Mouse (Mus musculus): Measurements from ENCODE around the gene 6030452D12Rik.

6030452D12Rik gene

DNA sequence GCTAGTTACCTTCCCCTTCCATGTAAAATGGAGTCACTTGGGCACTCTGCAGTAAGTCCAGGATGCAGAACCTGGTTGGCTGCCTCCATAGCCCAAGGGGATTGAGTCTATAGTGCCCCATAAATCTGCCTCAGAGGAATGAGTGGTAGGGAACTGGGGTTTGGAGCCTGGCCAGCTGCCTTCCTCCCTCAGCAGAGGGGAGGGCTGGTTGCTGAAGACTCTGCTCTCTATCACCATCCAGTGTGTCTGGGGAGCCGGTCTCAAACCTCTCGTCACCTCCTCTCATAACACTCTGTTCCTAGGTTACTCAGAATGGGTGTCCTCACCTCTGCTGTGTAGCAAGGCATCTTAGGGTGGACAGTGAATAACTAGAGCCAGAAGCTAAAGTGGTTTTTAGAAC, 16.3 kb downstream of the 6030452D12Rik start:
- no peak for DNase-seq (ENCODE audit: low read depth, low spot score)

DNA sequence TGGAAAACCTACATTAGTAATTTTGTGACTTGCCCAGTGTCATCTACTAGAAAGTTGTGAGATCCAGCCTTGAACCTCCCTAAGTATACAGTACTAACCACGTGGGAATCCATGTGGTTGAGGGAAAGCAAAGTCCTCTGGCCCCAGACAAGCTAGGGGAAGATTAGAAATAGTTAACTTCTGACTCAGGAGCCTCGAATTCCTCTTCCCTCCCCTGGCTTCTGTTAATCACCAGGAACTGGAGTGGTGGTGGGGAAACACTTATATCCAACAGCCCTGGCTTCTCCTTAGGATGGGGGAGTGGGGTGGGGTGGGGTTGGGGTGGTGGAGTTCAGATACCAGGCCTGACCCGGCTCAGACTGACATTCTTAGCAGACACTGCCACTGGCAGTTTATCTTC, 18.4 kb downstream of the 6030452D12Rik start:
- no peak for DNase-seq (ENCODE audit: low read depth, low spot score)

DNA sequence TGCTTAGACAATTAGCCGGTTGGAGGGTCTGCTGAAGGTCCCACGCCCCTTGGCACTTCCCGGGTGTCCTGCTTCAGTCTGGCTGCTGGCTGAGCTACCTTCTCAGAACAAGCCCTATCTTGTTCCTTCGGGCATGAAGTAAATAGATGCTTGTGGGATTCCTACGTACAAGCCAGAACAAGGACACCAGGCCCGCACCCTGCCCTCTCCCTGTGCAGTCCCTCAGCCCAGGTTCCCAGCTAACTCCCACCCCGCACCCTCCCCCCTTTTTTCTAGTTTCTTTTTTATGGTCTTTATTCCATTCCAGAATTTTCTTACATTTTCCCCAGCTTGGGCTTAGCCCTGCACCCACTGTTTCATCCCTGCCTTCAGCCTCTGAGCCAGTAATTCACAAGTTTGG, 20.3 kb downstream of the 6030452D12Rik start:
- no peak for DNase-seq (ENCODE audit: low read depth, low spot score)

DNA sequence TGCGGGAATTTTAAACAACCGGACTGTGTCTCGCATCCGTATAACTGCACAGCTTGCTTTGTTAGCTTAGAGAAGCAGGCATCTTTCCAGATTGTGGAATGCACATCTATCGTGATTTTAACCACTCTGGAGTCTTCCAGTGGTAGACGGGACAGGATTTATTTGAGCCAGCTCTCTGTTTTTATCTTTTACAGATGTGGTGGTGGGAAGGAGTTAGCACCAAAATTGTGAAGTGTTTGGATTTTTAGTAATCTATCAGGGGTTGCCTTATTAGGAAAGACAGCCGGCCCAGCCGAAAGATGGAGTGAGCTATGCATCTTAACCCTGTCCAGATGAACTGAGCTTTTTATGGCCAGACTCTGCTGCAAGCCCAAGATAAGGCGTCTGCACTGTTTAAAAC, 21.5 kb downstream of the 6030452D12Rik start:
- DNase-seq (ENCODE audit: low read depth, low spot score) = no peak

DNA sequence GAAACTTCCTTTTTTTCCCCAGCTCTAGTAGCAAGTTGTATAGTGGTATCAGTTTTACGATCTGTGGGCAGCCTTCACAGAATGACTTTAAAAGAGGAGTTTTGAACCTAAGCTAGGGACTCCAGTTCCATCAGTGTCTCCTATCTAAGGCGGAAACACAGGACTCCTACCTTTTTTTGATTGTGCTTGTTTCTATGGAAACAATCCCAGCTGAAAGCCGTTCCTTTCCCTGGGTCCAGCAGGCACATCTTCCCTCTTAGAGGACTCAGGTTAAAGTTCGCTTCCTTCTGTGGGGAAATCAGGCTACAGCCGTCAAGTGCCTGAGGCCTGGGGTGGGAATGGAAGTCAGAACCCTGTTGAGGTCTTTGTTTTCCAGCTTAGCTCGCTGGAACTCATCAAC, 26.4 kb downstream of the 6030452D12Rik start:
- no peak for DNase-seq (ENCODE audit: low read depth, low spot score)

DNA sequence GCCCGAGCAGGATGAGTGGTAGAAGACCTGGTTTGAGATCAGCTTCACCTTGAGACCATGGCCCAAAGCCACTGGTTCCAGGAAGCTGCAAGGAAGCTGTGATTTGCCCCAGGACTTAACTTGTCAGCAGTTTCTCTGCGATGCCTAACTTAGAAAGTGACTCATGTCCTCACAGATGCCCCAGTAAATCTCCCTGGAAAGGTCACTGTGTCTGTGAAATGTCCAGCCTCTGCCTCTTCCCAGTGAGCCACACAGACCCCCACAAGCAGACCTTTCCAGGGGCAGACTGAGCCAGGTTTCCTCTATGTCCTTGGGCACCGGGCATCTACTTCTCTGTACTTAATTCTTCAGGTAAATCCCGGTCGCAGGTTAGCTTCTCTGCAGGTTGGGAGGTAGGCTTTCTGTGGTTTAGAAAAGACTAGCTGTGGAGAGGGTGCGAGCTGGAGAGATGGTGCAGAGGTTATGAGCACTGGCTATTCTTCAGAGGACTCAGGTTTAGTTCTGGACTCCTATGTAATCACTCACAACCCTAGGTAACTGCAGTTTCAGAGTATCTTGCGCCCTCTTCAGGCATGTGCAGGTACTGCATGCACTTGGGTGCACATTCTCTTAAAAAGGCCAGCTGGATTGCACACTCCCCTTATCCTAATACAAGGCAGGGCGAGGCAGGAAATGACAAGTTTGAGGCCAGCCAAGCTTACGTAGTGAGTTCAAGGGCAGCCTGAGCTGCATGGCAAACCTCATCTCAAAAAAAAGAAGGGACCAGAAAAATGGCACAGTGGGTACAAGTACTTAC, 27.1 kb downstream of the 6030452D12Rik start:
- DNase-seq (ENCODE audit: low read depth, low spot score) = no peak

DNA sequence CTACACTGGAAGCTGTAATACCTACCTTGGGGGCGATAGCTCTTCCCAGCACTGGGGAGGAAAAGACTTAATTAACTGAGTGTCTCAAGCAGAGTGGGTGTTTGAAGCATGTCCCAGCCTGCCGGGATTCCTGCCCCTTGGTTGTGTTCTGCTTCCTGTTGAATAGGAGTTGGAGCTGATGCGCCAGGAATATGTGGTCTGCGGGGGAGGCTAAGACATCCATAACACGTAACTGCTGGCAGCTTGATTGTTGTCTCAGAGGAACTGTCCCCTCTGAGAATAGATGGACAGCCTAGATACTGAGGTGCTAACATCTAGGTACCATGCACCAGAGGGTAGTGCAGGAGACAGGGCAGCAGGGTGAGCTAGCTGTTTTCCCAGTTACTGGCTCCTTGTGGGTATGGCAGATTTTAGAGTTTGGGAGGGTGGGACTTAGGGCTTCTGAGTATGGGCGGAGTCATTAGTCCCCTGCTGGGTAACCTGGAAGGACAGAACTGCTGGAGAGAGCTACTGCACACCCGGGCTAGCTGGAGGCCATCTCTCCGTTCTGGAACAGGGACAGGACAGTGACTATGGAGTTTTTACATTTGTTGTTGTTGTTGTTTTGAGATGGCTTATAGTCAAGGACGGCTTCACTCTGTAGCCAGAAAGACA, 28.4 kb downstream of the 6030452D12Rik start:
- DNase-seq (ENCODE audit: low read depth, low spot score) = no peak

DNA sequence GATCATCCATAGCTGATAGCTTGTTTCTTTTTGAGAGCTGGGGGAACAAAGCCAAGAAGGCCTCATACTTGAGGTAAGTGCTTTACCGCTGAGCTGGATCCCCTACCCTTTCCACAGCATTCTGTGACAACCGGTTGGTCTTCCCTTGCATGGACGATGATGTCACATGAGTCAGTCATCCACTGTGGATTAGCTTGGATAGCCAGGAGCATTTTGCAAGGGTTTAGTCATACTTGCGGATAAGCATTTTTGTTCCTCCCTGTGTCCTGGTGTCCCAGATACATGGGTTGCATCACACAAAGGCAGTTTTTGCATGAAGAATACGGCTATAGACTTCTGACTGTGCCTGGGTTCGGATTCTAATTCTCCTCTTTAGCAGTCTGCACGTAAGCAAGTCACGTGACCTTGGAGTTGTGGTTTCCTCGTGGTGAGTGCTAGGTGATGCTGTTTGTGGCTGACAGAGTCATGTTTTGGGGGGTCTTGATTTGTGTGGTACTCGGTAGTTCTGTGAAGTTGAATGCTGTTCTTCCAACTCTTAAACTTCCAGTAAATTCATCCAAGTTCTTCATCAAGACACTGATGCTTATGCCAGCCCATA, 29.7 kb downstream of the 6030452D12Rik start:
- DNase-seq (ENCODE audit: low read depth, low spot score) = no peak

DNA sequence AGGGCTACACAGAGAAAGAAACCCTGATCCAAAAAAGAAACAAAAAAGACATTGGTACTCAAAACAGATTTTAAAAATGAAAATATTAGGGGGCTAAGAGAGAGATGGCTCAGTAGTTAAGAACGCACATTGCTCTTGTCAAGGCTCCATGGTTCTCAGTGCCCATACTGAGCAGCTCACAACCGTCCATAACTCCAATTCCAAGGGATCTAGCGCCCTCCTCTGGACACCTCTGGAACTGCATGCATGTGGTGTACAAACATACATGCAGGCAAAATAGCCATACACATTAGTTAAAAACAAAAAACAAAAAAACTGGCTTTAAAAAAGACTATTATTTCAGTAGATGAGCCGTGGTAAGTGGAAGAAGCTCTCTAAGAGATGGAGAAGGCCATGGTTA, 30.2 kb downstream of the 6030452D12Rik start:
- no peak for DNase-seq (ENCODE audit: low read depth, low spot score)

DNA sequence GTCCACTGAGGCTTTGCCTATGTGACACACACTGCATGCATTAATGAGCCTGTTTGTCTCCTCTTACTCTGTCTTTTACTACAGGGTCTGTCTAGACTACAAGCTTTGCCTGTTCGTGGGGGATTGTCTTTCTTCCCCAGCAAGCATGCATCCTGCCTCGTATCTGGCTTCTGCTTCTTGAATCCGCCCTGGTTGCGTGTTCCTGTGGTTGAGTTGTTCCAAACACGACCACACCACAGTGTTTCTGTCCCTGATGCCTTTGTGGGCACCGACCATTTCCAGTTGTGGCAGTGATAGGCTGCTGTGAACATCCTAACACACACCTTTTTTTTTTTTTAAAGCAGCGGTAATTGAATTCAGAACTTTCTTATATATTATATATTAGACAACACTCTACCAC, 33.4 kb downstream of the 6030452D12Rik start:
- no peak for DNase-seq (ENCODE audit: low read depth, low spot score)

DNA sequence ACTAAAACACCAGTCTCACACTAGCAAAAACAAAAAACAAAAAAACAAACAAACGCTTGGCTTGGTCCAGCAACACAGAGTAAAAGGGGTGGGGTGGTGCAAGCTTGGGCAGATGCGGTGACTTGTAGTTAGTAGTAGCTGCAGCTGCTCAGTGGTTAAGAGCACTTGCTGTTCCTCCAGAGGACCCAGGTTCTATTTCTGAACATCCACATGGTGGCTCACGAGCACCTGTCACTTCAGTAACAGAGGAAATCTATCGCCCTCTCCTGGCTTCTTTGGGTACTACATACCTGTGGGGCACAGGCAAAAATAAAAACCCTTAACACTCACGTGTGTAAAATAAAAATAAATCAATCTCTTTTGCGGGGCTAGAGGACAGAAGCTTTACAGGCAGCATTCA, 34.1 kb downstream of the 6030452D12Rik start:
- DNase-seq (ENCODE audit: low read depth, low spot score) = no peak

DNA sequence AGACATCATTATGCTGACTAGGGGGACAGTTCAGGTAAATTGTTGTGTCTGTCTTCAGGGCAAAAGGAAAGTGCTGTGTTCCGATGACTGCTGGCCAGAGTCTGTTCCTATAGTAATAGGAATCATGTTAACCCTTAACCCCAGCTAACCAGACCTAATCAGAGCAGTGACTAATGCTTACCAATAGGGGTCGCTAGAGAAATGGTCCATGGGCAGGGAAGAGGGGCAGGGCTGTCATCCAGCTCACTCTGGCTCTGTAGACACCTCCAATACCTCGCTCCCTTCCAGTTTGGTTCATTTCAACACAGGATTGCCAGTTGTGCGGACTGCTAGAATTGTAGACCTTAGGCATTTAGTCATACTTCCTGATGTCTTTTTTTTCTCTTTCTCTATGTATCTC, 35.1 kb downstream of the 6030452D12Rik start:
- no peak for DNase-seq (ENCODE audit: low read depth, low spot score)

DNA sequence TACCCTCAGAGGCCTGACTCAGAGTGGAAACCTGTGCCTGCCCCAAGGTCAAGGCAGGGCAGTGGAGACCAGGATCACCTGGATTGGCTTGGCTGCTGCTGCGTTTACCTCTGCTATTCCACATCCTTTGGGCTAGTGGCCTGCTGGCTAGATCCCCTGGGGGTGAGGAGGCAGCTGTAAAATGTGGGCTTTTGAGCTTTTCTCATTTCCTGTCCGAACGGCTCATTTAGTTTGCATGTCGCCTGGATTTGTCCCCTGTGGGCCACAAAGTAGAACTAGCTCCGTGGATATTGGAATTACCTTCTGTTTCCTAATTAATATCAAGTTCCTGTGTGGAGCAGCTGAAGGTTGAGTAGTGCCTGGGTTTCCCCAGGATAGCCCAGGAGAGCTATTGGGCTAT, 38.9 kb downstream of the 6030452D12Rik start:
- no peak for DNase-seq (ENCODE audit: low read depth, low spot score)

DNA sequence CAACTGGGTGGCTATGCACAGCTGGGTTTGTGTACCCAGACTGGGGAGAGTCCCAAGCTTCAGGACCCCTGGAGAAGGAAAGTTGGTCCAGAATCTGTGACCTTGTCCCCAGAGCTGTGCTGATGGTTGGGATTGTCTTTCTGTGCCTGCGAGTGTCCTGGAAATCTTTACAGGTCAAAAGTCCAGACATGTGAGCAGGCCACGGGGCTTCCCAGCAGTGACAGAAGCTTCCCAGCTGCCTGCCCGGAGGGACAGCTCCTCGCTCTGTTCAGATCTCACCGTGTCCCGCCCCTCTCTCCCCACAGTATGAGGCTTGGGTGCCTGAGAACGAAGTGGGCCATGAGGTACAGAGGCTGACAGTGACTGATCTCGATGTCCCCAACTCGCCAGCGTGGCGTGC, 40.7 kb downstream of the 6030452D12Rik start:
- no peak for DNase-seq (ENCODE audit: low read depth, low spot score)

DNA sequence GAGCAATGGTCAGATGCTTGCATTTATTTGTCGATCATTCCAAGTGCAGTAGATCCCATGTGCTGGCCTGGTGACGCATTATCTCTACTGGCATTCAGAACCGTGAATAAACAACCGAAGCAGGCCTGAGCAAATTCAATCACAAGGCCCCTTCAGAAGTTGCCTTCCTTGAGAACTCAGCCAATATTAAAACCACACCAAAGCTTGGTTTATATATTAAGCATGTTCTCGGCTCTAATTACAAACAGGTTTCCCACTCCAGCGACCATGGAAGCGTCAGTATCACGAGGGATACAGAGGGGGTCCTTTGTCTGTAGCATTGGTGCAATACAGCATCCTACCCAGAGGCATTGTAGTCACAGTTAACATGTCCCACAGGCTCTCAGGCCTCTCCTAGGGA, 42.7 kb downstream of the 6030452D12Rik start:
- no peak for DNase-seq (ENCODE audit: low read depth, low spot score)

DNA sequence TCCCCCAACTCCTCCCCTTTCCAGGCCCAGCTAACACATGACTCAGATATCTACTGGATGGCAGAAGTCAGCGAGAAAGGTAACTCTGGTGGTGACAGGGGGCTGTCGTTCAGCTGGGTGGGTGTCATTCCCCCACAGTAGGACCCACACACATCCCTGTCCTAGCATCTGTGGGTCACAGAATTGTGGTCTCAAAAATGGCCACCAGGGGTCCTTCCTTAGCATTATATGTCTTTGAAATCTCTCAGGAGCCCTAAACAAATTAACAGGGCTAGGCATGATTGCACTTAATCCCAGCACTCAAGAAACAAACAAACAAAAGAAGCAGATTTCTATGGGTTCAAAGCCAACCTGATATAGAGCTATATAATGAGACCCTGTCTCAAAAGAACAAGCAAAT, 44.8 kb downstream of the 6030452D12Rik start:
- DNase-seq (ENCODE audit: low read depth, low spot score) = no peak

DNA sequence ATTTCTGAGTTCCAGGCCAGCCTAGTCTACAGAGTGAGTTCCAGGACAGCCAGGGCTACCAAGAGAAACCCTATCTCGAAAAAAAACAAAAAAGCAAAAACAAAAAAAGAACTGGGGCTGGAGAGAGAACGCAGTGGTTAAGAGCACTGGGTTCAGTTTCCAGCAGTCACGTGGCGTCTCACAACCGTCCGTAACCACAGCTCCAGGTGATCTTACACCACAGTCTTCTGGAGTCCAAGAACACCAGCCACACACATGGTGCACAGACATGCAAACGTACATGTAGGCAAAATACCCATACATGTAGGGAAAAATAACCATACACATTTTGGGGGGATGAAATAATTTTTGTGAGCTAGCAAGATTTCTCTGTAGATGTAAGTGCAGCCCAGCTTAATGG, 46.4 kb downstream of the 6030452D12Rik start:
- no peak for DNase-seq (ENCODE audit: low read depth, low spot score)

DNA sequence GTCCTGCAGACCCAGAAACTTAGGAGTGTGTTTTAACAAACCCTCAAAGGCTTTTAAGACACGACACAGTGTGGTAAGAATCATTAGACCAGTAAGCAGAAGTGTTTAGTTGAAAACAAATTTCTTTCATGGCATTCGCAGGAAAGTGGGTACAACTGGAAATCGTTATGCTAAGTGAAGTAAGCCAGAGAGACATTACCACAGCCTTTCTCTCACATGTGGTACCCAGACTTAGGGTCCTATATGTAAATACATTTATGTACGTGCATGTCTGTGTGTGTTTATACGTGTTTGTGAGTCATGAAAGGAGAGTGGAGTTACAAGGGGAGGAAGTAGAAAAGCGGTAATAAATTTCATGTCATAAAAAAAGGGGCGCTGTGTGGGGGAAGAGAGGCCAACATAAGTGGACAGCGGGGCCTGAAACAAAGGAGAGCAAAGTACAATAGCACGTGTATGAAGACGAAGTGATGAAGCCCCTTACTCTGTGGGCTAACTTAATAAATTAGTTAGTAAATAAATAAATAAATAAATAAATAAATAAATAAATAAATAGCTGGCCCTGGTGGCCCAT, 48.1 kb downstream of the 6030452D12Rik start:
- no peak for DNase-seq (ENCODE audit: low read depth, low spot score)

DNA sequence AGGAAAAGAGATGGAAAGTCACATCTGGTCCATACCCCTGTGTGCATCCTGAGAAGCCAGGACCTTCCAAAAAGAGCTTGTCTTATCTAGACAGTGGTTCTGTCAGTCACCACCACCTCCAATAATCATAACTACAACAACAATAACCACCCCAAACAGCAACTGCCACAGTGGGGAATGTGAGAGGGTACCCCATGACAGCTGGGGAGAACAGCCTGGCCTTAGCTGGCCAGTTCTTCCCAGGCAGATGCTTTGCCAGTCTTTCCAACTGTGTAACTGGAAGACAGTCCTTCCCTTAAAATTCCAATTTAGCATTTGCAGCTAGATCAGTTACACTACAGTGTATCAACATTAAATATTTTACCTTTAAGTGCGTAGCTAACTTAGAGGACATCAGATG, 50.6 kb downstream of the 6030452D12Rik start:
- DNase-seq (ENCODE audit: low read depth, low spot score) = no peak

DNA sequence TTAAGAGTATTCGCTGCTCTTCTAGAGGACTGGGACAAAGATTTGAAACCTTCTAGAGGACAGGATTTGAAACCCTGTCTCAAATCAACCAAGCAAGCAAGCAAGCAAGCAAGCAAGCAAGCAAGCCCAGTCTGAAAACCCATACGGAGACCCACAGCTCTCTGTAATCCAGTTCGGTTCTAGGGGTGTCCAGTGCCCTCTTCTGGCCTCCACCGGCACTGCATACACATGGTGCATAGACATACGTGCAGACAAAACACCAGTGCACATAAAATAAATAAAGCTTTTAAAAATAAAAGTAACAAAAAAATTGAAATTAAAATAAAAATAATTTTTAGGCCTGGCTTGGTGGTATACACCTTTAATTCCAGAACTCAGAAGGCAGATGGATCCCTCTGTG, 53.7 kb downstream of the 6030452D12Rik start:
- DNase-seq (ENCODE audit: low read depth, low spot score) = no peak

DNA sequence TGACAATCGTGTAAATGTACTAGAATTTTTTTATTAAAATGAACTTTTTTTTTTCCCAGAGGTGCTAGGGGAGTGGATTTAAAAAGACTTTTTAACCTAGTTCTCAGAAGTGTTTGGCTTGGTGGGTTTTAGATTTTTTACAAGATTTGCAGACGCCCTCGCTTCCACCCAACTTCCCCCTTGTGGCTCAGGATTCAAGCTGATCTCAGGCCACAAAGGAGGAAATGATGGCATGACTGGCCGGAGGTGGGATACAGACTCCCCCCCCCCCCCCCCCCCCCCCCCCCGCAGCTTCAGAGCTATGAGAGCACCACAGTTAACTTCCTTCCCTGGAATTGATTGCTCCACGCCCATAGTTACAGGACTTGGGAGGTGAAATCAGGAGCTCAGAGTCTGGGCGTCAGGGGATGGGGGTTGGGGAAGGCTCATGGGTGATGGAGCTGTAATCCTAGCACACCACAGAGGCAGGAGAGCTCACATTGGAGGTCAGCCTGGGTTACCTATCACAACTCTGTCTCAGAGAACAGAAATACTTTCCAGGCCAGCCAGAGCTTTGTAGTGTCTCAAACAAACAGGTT, 55.8 kb downstream of the 6030452D12Rik start:
- no peak for DNase-seq (ENCODE audit: low read depth, low spot score)

All from brain, embryonic 18.5 days (tissue).